Mouse (Mus musculus): Measurements from ENCODE around the gene Lclat1.

DNA sequence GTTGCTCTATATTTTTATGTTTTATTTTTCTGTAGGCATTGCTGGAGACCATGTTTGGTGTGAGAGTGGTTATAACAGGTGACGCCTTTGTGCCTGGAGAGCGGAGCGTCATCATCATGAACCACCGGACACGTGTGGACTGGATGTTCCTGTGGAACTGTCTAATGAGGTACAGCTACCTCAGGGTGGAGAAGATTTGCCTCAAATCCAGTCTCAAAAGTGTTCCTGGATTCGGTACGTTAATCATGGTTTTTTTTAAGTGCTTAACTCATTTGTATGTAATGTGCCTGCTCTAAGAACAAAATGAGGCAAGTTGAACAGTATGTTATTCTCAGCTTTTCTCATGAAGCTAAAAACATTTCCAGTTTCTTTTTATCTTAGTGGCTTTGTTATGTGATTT, 61.7 kb downstream of the Lclat1 start:
- TF ChIP-seq CTCF (IDR thresholded peaks at IDR 0.05; ENCODE audit: low read depth, low read length) (no peak), POLR2A (IDR thresholded peaks at IDR 0.05; ENCODE audit: borderline replicate concordance, low read depth, low read length) (no peak)

Data from bone marrow macrophage, adult 2 months (primary cell).